Mouse (Mus musculus): ENCODE measurements around the gene 2410004B18Rik. TPM values are rescaled to one million over a fixed set of nuclear protein-coding genes. Genes with fewer than 3 reads are reported as not detected.

2410004B18Rik gene
- polyA plus RNA-seq, 1 experiment from 2014 or later = 52.7 TPM

GRCm38 (mm10) chr3:145985333-145985925 is 47.6 kb downstream of the 2410004B18Rik start:
- Histone ChIP-seq H3K4me2 (no peak overlapping the region), H3K27me3 (ENCODE audit: insufficient read depth, low read length) (peaks cover 8% of the 10 kb centered on the region; the same call in 1 of the 2 replicates), H3K9ac (no peak overlapping the region), H3K36me3 (ENCODE audit: insufficient read depth) (no peaks in the 10 kb centered on the region), H3K9me3 (ENCODE audit: low read depth, low read length) (no peaks in the 10 kb centered on the region), H3K4me3 (ENCODE audit: low read depth, low read length) (no peak overlapping the region), H3K4me1 (ENCODE audit: insufficient read depth) (peaks cover 10% of the 10 kb centered on the region; the same call in 1 of the 2 replicates), H3K27ac (ENCODE audit: low read depth) (no peak overlapping the region)
- peak; percentile 70 for DNase-seq
- 46% methylated on average over 7 of the region's 7 CpGs for WGBS
- TF ChIP-seq CTCF (IDR thresholded peaks at IDR 0.05; ENCODE audit: low read depth) = no peak
- ATAC-seq (ENCODE audit: insufficient read depth) = no peak

- Histone ChIP-seq H3K4me2 (peak overlapping the region; percentile 81), H3K4me3 (ENCODE audit: low read depth, low read length) (peak overlapping the region; percentile 67), H3K9ac (0 out of 2 replicates have a peak overlapping the region, but pooled peaks have one; percentile 25), H3K4me1 (ENCODE audit: insufficient read depth) (peaks cover 13% of the 10 kb centered on the region), H3K27ac (ENCODE audit: low read depth) (0 out of 2 replicates have a peak overlapping the region, but pooled peaks have one; percentile 12), H3K9me3 (ENCODE audit: low read depth, low read length) (no peaks in the 10 kb centered on the region), H3K27me3 (ENCODE audit: insufficient read depth, low read length) (peaks cover 8% of the 10 kb centered on the region; the same call in 1 of the 2 replicates), H3K36me3 (ENCODE audit: insufficient read depth) (no peaks in the 10 kb centered on the region)
- TF ChIP-seq CTCF (IDR thresholded peaks at IDR 0.05; ENCODE audit: low read depth) = no peak
- no peak for ATAC-seq (ENCODE audit: insufficient read depth)
- peak; percentile 58 for DNase-seq
- 40% methylated on average over 6 of the region's 6 CpGs for WGBS
These were observed 48.6 kb downstream of the 2410004B18Rik start for GRCm38 (mm10) chr3:145986317-145987001.

GRCm38 (mm10) chr3:145987268-145987969 is 49.6 kb downstream of the 2410004B18Rik start, which contains the start of gene Syde2:
TSS of gene Syde2 (plus strand) at chr3:145987870.
- Histone ChIP-seq H3K4me1 (ENCODE audit: insufficient read depth) (peaks cover 13% of the 10 kb centered on the region), H3K36me3 (ENCODE audit: insufficient read depth) (no peaks in the 10 kb centered on the region), H3K27me3 (ENCODE audit: insufficient read depth, low read length) (peaks cover 8% of the 10 kb centered on the region; the same call in 1 of the 2 replicates), H3K27ac (ENCODE audit: low read depth) (peak within 1 kb of the TSS; percentile 94), H3K4me3 (ENCODE audit: low read depth, low read length) (peak within 1 kb of the TSS; percentile 67), H3K4me2 (peak within 1 kb of the TSS; percentile 81), H3K9me3 (ENCODE audit: low read depth, low read length) (no peaks in the 10 kb centered on the region), H3K9ac (peak within 1 kb of the TSS; percentile 82)
- 1% methylated on average over 58 of the region's 65 CpGs for WGBS
- DNase-seq (peak; percentile 90), ATAC-seq (ENCODE audit: insufficient read depth) (peak; percentile 86)
- no peak for TF ChIP-seq CTCF (IDR thresholded peaks at IDR 0.05; ENCODE audit: low read depth)

GRCm38 (mm10) chr3:145987970-145988683 is 50.3 kb downstream of the 2410004B18Rik start:
- Histone ChIP-seq H3K4me3 (ENCODE audit: low read depth, low read length) (peak overlapping the region; percentile 67), H3K27me3 (ENCODE audit: insufficient read depth, low read length) (peaks cover 8% of the 10 kb centered on the region; the same call in 1 of the 2 replicates), H3K9ac (peak overlapping the region; percentile 82), H3K36me3 (ENCODE audit: insufficient read depth) (no peaks in the 10 kb centered on the region), H3K4me2 (peak overlapping the region; percentile 81), H3K9me3 (ENCODE audit: low read depth, low read length) (no peaks in the 10 kb centered on the region), H3K27ac (ENCODE audit: low read depth) (peak overlapping the region; percentile 94), H3K4me1 (ENCODE audit: insufficient read depth) (peaks cover 13% of the 10 kb centered on the region)
- peak; percentile 81 for DNase-seq
- no peak for TF ChIP-seq CTCF (IDR thresholded peaks at IDR 0.05; ENCODE audit: low read depth)
- ATAC-seq (ENCODE audit: insufficient read depth) = peak; percentile 84
- WGBS = under 1% methylated on average over 97 of the region's 101 CpGs

GRCm38 (mm10) chr3:145988684-145989575 is 51.1 kb downstream of the 2410004B18Rik start:
- WGBS = under 1% methylated on average over 45 of the region's 45 CpGs
- H3K27me3 ChIP-seq (ENCODE audit: insufficient read depth, low read length) = peaks cover 8% of the 10 kb centered on the region; the same call in 1 of the 2 replicates
- ATAC-seq (ENCODE audit: insufficient read depth) (peak; percentile 23; the same call in 1 of the 2 replicates), DNase-seq (no peak)
- H3K4me3 ChIP-seq (ENCODE audit: low read depth, low read length) = peak overlapping the region; percentile 67
- peak overlapping the region; percentile 81 for H3K4me2 ChIP-seq
- no peak for TF ChIP-seq CTCF (IDR thresholded peaks at IDR 0.05; ENCODE audit: low read depth)
- no peaks in the 10 kb centered on the region for H3K9me3 ChIP-seq (ENCODE audit: low read depth, low read length)
- peaks cover 10% of the 10 kb centered on the region for H3K4me1 ChIP-seq (ENCODE audit: insufficient read depth)
- H3K9ac ChIP-seq = peak overlapping the region; percentile 82
- no peaks in the 10 kb centered on the region for H3K36me3 ChIP-seq (ENCODE audit: insufficient read depth)
- H3K27ac ChIP-seq (ENCODE audit: low read depth) = peak overlapping the region; percentile 94; the same call in 1 of the 2 replicates
